ENCODE assay signal across 8 mouse cellular contexts in genomic region chr13:74759152-74759551, GRCm38 (mm10).
"Had no signal": no experiment of that assay in that cellular context is flagged by ENCODE, and none has a peak within 500 bp of the region (broad histone marks: within the 10 kb centered on the region; RNA-seq: fewer than 3 reads in every experiment).

No protein-coding gene starts in this region.

- DNase-seq: kidney, adult 11 months; kidney, postnatal 10 days; left cerebral cortex, postnatal 4 days; lung, adult 2 months; lung, postnatal 10 days; midbrain, embryonic 14.5 days; retina, postnatal 1 day; thymus, postnatal 14 days had no signal
